Mouse (Mus musculus): ENCODE measurements around the gene Apoc3. TPM values are rescaled to one million over a fixed set of nuclear protein-coding genes. Genes with fewer than 3 reads are reported as not detected.

Apoc3 gene
- polyA plus RNA-seq, 1 experiment = 0.88 TPM

- Histone ChIP-seq H3K27ac (ENCODE audit: insufficient read depth, low read length) (peak overlapping the region; percentile 45), H3K4me3 (replicated peaks; ENCODE audit: insufficient read depth, low read depth, low read length) (peak overlapping the region; percentile 68), H3K4me1 (ENCODE audit: control insufficient read depth, insufficient read depth, low read length) (peaks cover 12% of the 10 kb centered on the region), H3K27me3 (ENCODE audit: control insufficient read depth, insufficient read depth, low read length) (no peaks in the 10 kb centered on the region)
- 11% methylated on average over 37 of the region's 37 CpGs for WGBS
- TF ChIP-seq CTCF (IDR thresholded peaks at IDR 0.05; ENCODE audit: borderline replicate concordance, insufficient read depth, low read depth, low read length) (peak; percentile 72), POLR2A (IDR thresholded peaks at IDR 0.05; ENCODE audit: borderline replicate concordance, insufficient read depth, low read length) (peak; percentile 60)
- DNase-seq = peak; percentile 90 to 92
Measured at GRCm38 (mm10) chr9:46229573-46230449, 5.6 kb downstream of the Apoc3 start.

GRCm38 (mm10) chr9:46228491-46228890, 6.9 kb downstream of the Apoc3 start, which contains the start of gene Apoa1:
Gene Apoa1 (plus strand): TSS chr9:46228580.
- Histone ChIP-seq H3K4me3 (replicated peaks; ENCODE audit: insufficient read depth, low read depth, low read length) (peak within 1 kb of the TSS; percentile 68), H3K27me3 (ENCODE audit: control insufficient read depth, insufficient read depth, low read length) (no peaks in the 10 kb centered on the region), H3K27ac (ENCODE audit: insufficient read depth, low read length) (no peak within 1 kb of the TSS), H3K4me1 (ENCODE audit: control insufficient read depth, insufficient read depth, low read length) (peaks cover 7% of the 10 kb centered on the region; the same call in 1 of the 2 replicates)
- TF ChIP-seq CTCF (IDR thresholded peaks at IDR 0.05; ENCODE audit: borderline replicate concordance, insufficient read depth, low read depth, low read length) = no peak
- TF ChIP-seq POLR2A (IDR thresholded peaks at IDR 0.05; ENCODE audit: borderline replicate concordance, insufficient read depth, low read length) = no peak
- WGBS = 74% methylated on average over 9 of the region's 9 CpGs
- DNase-seq = no peak

GRCm38 (mm10) chr9:46227064-46227614, 8.3 kb downstream of the Apoc3 start:
- Histone ChIP-seq H3K4me1 (ENCODE audit: control insufficient read depth, insufficient read depth, low read length) (peaks cover 7% of the 10 kb centered on the region; the same call in 1 of the 2 replicates), H3K27ac (ENCODE audit: insufficient read depth, low read length) (no peak overlapping the region), H3K27me3 (ENCODE audit: control insufficient read depth, insufficient read depth, low read length) (no peaks in the 10 kb centered on the region), H3K4me3 (replicated peaks; ENCODE audit: insufficient read depth, low read depth, low read length) (no peak overlapping the region)
- TF ChIP-seq POLR2A (IDR thresholded peaks at IDR 0.05; ENCODE audit: borderline replicate concordance, insufficient read depth, low read length) = no peak
- TF ChIP-seq CTCF (IDR thresholded peaks at IDR 0.05; ENCODE audit: borderline replicate concordance, insufficient read depth, low read depth, low read length) = no peak
- no peak for DNase-seq
- WGBS = 88% methylated on average over 3 of the region's 3 CpGs

GRCm38 (mm10) chr9:46224945-46225660, 10.3 kb downstream of the Apoc3 start:
- WGBS = 60% methylated on average over 5 of the region's 5 CpGs
- DNase-seq = no peak

GRCm38 (mm10) chr9:46224101-46224500, 11.3 kb downstream of the Apoc3 start:
- TF ChIP-seq CTCF (IDR thresholded peaks at IDR 0.05; ENCODE audit: borderline replicate concordance, insufficient read depth, low read depth, low read length) (no peak), POLR2A (IDR thresholded peaks at IDR 0.05; ENCODE audit: borderline replicate concordance, insufficient read depth, low read length) (no peak)
- WGBS = 84% methylated on average over 3 of the region's 3 CpGs
- Histone ChIP-seq H3K4me1 (ENCODE audit: control insufficient read depth, insufficient read depth, low read length) (no peaks in the 10 kb centered on the region), H3K27ac (ENCODE audit: insufficient read depth, low read length) (no peak overlapping the region), H3K4me3 (replicated peaks; ENCODE audit: insufficient read depth, low read depth, low read length) (no peak overlapping the region), H3K27me3 (ENCODE audit: control insufficient read depth, insufficient read depth, low read length) (no peaks in the 10 kb centered on the region)
- no peak for DNase-seq

More at GRCm38 (mm10) chr9:46224945-46225660, 10.3 kb downstream of the Apoc3 start:
- no peak for TF ChIP-seq POLR2A (IDR thresholded peaks at IDR 0.05; ENCODE audit: borderline replicate concordance, insufficient read depth, low read length)
- TF ChIP-seq CTCF (IDR thresholded peaks at IDR 0.05; ENCODE audit: borderline replicate concordance, insufficient read depth, low read depth, low read length) = no peak
- H3K4me1 ChIP-seq (ENCODE audit: control insufficient read depth, insufficient read depth, low read length) = peaks cover 4% of the 10 kb centered on the region; the same call in 1 of the 2 replicates
- no peak overlapping the region for H3K27ac ChIP-seq (ENCODE audit: insufficient read depth, low read length)
- no peak overlapping the region for H3K4me3 ChIP-seq (replicated peaks; ENCODE audit: insufficient read depth, low read depth, low read length)
- no peaks in the 10 kb centered on the region for H3K27me3 ChIP-seq (ENCODE audit: control insufficient read depth, insufficient read depth, low read length)

GRCm38 (mm10) chr9:46223090-46223489, 12.3 kb downstream of the Apoc3 start:
- WGBS = 60% methylated on average over 6 of the region's 6 CpGs
- no peaks in the 10 kb centered on the region for H3K4me1 ChIP-seq (ENCODE audit: control insufficient read depth, insufficient read depth, low read length)
- no peak overlapping the region for H3K27ac ChIP-seq (ENCODE audit: insufficient read depth, low read length)
- no peaks in the 10 kb centered on the region for H3K27me3 ChIP-seq (ENCODE audit: control insufficient read depth, insufficient read depth, low read length)
- no peak overlapping the region for H3K4me3 ChIP-seq (replicated peaks; ENCODE audit: insufficient read depth, low read depth, low read length)
- DNase-seq = no peak
- TF ChIP-seq CTCF (IDR thresholded peaks at IDR 0.05; ENCODE audit: borderline replicate concordance, insufficient read depth, low read depth, low read length) (no peak), POLR2A (IDR thresholded peaks at IDR 0.05; ENCODE audit: borderline replicate concordance, insufficient read depth, low read length) (no peak)

- Histone ChIP-seq H3K27me3 (ENCODE audit: control insufficient read depth, insufficient read depth, low read length) (no peaks in the 10 kb centered on the region), H3K4me1 (ENCODE audit: control insufficient read depth, insufficient read depth, low read length) (peaks cover 31% of the 10 kb centered on the region), H3K27ac (ENCODE audit: insufficient read depth, low read length) (no peak overlapping the region), H3K4me3 (replicated peaks; ENCODE audit: insufficient read depth, low read depth, low read length) (no peak overlapping the region)
- TF ChIP-seq CTCF (IDR thresholded peaks at IDR 0.05; ENCODE audit: borderline replicate concordance, insufficient read depth, low read depth, low read length) (no peak), POLR2A (IDR thresholded peaks at IDR 0.05; ENCODE audit: borderline replicate concordance, insufficient read depth, low read length) (no peak)
- DNase-seq = no peak
- 90% methylated on average over 9 of the region's 9 CpGs for WGBS
Measured at GRCm38 (mm10) chr9:46218176-46218575, 17.3 kb downstream of the Apoc3 start.
